Comparison of ENCODE assay signal across 13 mouse cellular contexts in genomic region chr11:88842315-88842975, GRCm38 (mm10).
"Had no signal": no experiment of that assay in that cellular context is flagged by ENCODE, and none has a peak within 500 bp of the region (broad histone marks: within the 10 kb centered on the region; RNA-seq: fewer than 3 reads in every experiment).

No protein-coding gene starts in this region.

- H3K27me3 ChIP-seq: limb, embryonic 15.5 days; liver, embryonic 12.5 days; midbrain, embryonic 15.5 days; neural tube, embryonic 12.5 days had no signal

- ATAC-seq: liver, embryonic 12.5 days; midbrain, embryonic 15.5 days had no signal

- H3K4me3 ChIP-seq: limb, embryonic 15.5 days; liver, embryonic 12.5 days; midbrain, embryonic 15.5 days; neural tube, embryonic 12.5 days had no signal

- H3K4me1 ChIP-seq: midbrain, embryonic 15.5 days had no signal

- H3K27ac ChIP-seq: limb, embryonic 15.5 days; liver, embryonic 12.5 days; midbrain, embryonic 15.5 days; neural tube, embryonic 12.5 days; stomach, postnatal 0 days had no signal

- H3K9me3 ChIP-seq: limb, embryonic 15.5 days; liver, embryonic 12.5 days; midbrain, embryonic 15.5 days; neural tube, embryonic 12.5 days had no signal

- H3K9ac ChIP-seq: limb, embryonic 15.5 days; liver, embryonic 12.5 days; lung, embryonic 14.5 days; midbrain, embryonic 15.5 days; neural tube, embryonic 12.5 days had no signal

- H3K4me2 ChIP-seq: limb, embryonic 15.5 days; liver, embryonic 12.5 days; lung, embryonic 14.5 days; midbrain, embryonic 11.5 days; midbrain, embryonic 15.5 days; neural tube, embryonic 12.5 days had no signal

- DNase-seq: kidney, postnatal 36 days; layer of hippocampus, adult 9-11 months; layer of hippocampus, postnatal 36 days; lung, embryonic 14.5 days; lung, postnatal 10 days; lung, postnatal 4 days; thymus, postnatal 4 days had no signal
